In the genomic region with DNA sequence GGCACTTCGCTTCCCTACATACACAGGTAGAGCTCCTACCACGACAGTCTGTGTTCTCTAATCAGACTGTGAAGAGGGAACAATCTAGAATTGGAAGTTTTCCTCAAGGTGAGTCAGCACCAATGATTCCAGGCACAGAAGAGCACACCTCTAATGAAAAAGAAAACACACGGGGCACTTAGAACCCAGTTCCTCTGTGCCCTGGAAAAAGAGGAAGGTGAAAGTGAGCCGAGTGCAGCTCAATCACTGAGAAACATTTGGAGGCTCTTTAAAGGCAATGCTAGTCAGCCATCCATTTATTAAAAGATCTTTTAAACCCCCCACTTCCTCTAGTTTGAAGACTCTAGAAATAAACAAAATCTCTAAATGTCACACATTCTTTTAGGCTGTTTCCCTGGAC, we compare ENCODE assay signal across 24 mouse cellular contexts.
"Had no signal": no experiment of that assay in that cellular context is flagged by ENCODE, and none has a peak within 500 bp of the region (broad histone marks: within the 10 kb centered on the region; RNA-seq: fewer than 3 reads in every experiment).

No protein-coding gene starts in this region.

- H3K4me3 ChIP-seq: kidney, embryonic 15.5 days; layer of hippocampus, adult 2 months; left cerebral cortex, adult 2 months; limb, embryonic 12.5 days; limb, embryonic 15.5 days; midbrain, embryonic 15.5 days; neural tube, embryonic 12.5 days; neural tube, embryonic 15.5 days had no signal

- DNase-seq: kidney, adult 8-10 months; kidney, postnatal 10 days; layer of hippocampus, adult 9-11 months; left cerebral cortex, postnatal 4 days; liver, postnatal 0 days; lung, embryonic 14.5 days; retina, postnatal 1 day; right cerebral cortex, postnatal 25 days; spleen, adult 18-20 months; thymus, adult 18-20 months; thymus, postnatal 36 days had no signal

- H3K27ac ChIP-seq: kidney, embryonic 15.5 days; layer of hippocampus, adult 2 months; left cerebral cortex, adult 2 months; limb, embryonic 12.5 days; limb, embryonic 15.5 days; liver, embryonic 14.5 days; macrophage; midbrain, embryonic 15.5 days; neural tube, embryonic 12.5 days; neural tube, embryonic 15.5 days had no signal

- H3K9me3 ChIP-seq: kidney, embryonic 15.5 days; limb, embryonic 12.5 days; limb, embryonic 15.5 days; midbrain, embryonic 15.5 days; neural tube, embryonic 12.5 days; neural tube, embryonic 15.5 days had no signal

- H3K9ac ChIP-seq: kidney, embryonic 15.5 days; limb, embryonic 12.5 days; limb, embryonic 15.5 days; liver, embryonic 14.5 days; liver, postnatal 0 days; lung, embryonic 14.5 days; midbrain, embryonic 15.5 days; neural tube, embryonic 12.5 days; neural tube, embryonic 15.5 days had no signal

- H3K27me3 ChIP-seq: kidney, embryonic 15.5 days; limb, embryonic 12.5 days; limb, embryonic 15.5 days; midbrain, embryonic 15.5 days; neural tube, embryonic 12.5 days had no signal

- H3K36me3 ChIP-seq: kidney, embryonic 15.5 days; limb, embryonic 12.5 days; limb, embryonic 15.5 days; midbrain, embryonic 15.5 days; neural tube, embryonic 12.5 days; neural tube, embryonic 15.5 days had no signal

- H3K4me2 ChIP-seq: kidney, embryonic 15.5 days; limb, embryonic 12.5 days; limb, embryonic 15.5 days; liver, embryonic 11.5 days; lung, embryonic 14.5 days; midbrain, embryonic 11.5 days; midbrain, embryonic 15.5 days; neural tube, embryonic 12.5 days; neural tube, embryonic 15.5 days had no signal

- H3K4me1 ChIP-seq: kidney, embryonic 15.5 days; limb, embryonic 12.5 days; limb, embryonic 15.5 days; neural tube, embryonic 12.5 days had no signal

- ATAC-seq: liver, postnatal 0 days; lung, postnatal 0 days; midbrain, embryonic 15.5 days had no signal
